Mouse (Mus musculus) forebrain, embryonic 14.5 days (tissue): ENCODE measurements at regions not wholly inside any gene's neighbourhood (a gene's known extent, or its start where the extent isn't known, plus 50 kb on each side); places are given as distances from the start of the nearest gene placed in this dataset.
A peak's percentile ranks its signal among the peaks of the same experiment; 100 is the strongest.

Experiments
- ATAC-seq: fragments of 200-750 bp; cut with Nextera tagmentation; 2 replicates; pipeline ENCODE4 v1.8.0; 2017; ENCODE audit warnings: mild to moderate bottlenecking, moderate library complexity
- DNase-seq: peaks from one replicate; pipeline ENCODE4 v3.0.0-alpha.2; 2015; ENCODE audit warnings: low spot score
- H3K27ac ChIP-seq: fragments of 300-500 bp; sonication (generic); 2 replicates; pipeline ENCODE4 v1.5.1; 2014; ENCODE audit warnings: low read depth, mild to moderate bottlenecking, control low read depth, low read length, moderate library complexity
- H3K27me3 ChIP-seq: fragments of 300-500 bp; sonication (generic); replicated peaks from 2 replicates; pipeline ENCODE4 v1.6.1; 2014; ENCODE audit warnings: low read length, control low read depth, mixed read lengths; ENCODE audit not compliant: control insufficient read depth, insufficient read depth
- H3K36me3 ChIP-seq: fragments of 300-500 bp; sonication (generic); 2 replicates; pipeline ENCODE4 v1.6.1; 2014; ENCODE audit warnings: low read length, control low read depth; ENCODE audit not compliant: control insufficient read depth, insufficient read depth
- H3K4me1 ChIP-seq: fragments of 300-500 bp; sonication (generic); 2 replicates; pipeline ENCODE4 v1.6.1; 2014; ENCODE audit warnings: antibody characterized with exemption, low read length, control low read depth; ENCODE audit not compliant: control insufficient read depth, insufficient read depth
- H3K4me2 ChIP-seq: fragments of 300-500 bp; sonication (generic); 2 replicates; pipeline ENCODE4 v1.6.1; 2014; ENCODE audit warnings: mild to moderate bottlenecking, control low read depth, low read length
- H3K4me3 ChIP-seq: fragments of 300-500 bp; sonication (generic); 2 replicates; pipeline ENCODE4 v1.5.1; 2014; ENCODE audit warnings: low read depth, low read length, control low read depth
- H3K9ac ChIP-seq: fragments of 300-500 bp; sonication (generic); 2 replicates; pipeline ENCODE4 v1.6.1; 2014; ENCODE audit warnings: mild to moderate bottlenecking, low read length, control low read depth, moderate library complexity
- H3K9me3 ChIP-seq: fragments of 300-500 bp; sonication (generic); replicated peaks from 2 replicates; pipeline ENCODE4 v1.6.1; 2016; ENCODE audit warnings: low read length, control low read depth, mixed read lengths; ENCODE audit not compliant: control insufficient read depth
- WGBS: fragments of 180-500 bp; shearing (Covaris S2); extraction: QIAGEN DNeasy Blood & Tissue Kit; methylation state at CpG from one replicate; pipeline ENCODE4 v1.1.7; 2014; 5-methylcytosine and 5-hydroxymethylcytosine counted together

GRCm38 (mm10) chr1:159034952-159035351 lies 54.7 kb upstream of the Pappa2 start:
- Histone ChIP-seq H3K4me1 (no peaks in the 10 kb centered on the region), H3K27me3 (no peaks in the 10 kb centered on the region), H3K4me2 (no peak overlapping the region), H3K9ac (no peak overlapping the region), H3K4me3 (no peak overlapping the region), H3K9me3 (no peaks in the 10 kb centered on the region), H3K27ac (no peak overlapping the region), H3K36me3 (no peaks in the 10 kb centered on the region)
- WGBS = 89% methylated on average over 2 of the region's 2 CpGs
- ATAC-seq (no peak), DNase-seq (no peak)

GRCm38 (mm10) chr1:159036371-159036770 lies 56.1 kb upstream of the Pappa2 start:
- Histone ChIP-seq H3K4me1 (no peaks in the 10 kb centered on the region), H3K9ac (no peak overlapping the region), H3K27ac (no peak overlapping the region), H3K36me3 (no peaks in the 10 kb centered on the region), H3K9me3 (no peaks in the 10 kb centered on the region), H3K27me3 (no peaks in the 10 kb centered on the region), H3K4me3 (no peak overlapping the region), H3K4me2 (no peak overlapping the region)
- ATAC-seq (no peak), DNase-seq (no peak)
- WGBS = 71% methylated on average over 6 of the region's 6 CpGs

- no peak for DNase-seq
- H3K9ac ChIP-seq = no peak overlapping the region
- no peak for ATAC-seq
- H3K4me1 ChIP-seq = no peaks in the 10 kb centered on the region
- WGBS = 73% methylated on average over 4 of the region's 4 CpGs
- H3K9me3 ChIP-seq = no peaks in the 10 kb centered on the region
- H3K27ac ChIP-seq = no peak overlapping the region
- H3K27me3 ChIP-seq = no peaks in the 10 kb centered on the region
- no peaks in the 10 kb centered on the region for H3K36me3 ChIP-seq
- H3K4me3 ChIP-seq = no peak overlapping the region
- no peak overlapping the region for H3K4me2 ChIP-seq
These were observed 65.6 kb upstream of the Pappa2 start for GRCm38 (mm10) chr1:159045870-159046385.

DNA sequence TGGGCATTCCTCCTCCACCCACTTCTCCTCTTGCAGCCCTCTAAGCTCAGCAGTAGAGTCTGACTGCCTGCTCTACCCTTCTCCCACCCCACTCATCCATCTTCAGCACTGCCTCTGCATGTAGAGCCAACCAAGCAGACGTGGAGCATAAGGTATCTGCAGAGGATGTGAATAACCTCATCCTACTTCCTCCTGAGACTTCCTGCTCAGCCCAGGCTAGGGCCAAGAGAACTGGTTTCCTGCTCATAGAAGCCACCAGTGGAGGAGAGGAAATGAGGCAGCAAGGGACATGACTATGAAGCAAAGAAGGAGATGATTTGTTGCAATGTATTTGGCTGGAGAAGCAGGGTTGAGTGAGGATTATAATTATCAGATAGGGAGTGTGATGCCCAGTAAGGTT lies 84.7 kb upstream of the Pappa2 start:
- Histone ChIP-seq H3K9ac (no peak overlapping the region), H3K27ac (no peak overlapping the region), H3K4me1 (no peaks in the 10 kb centered on the region), H3K9me3 (no peaks in the 10 kb centered on the region), H3K36me3 (no peaks in the 10 kb centered on the region), H3K4me3 (no peak overlapping the region), H3K4me2 (no peak overlapping the region), H3K27me3 (no peaks in the 10 kb centered on the region)
- DNase-seq (no peak), ATAC-seq (no peak)
- 64% methylated on average over 1 of the region's 1 CpGs for WGBS

GRCm38 (mm10) chr1:159099205-159099604 lies 118.9 kb upstream of the Pappa2 start:
- 73% methylated on average over 2 of the region's 2 CpGs for WGBS
- ATAC-seq (no peak), DNase-seq (no peak)
- H3K4me3 ChIP-seq = no peak overlapping the region
- no peak overlapping the region for H3K4me2 ChIP-seq
- no peak overlapping the region for H3K27ac ChIP-seq
- no peaks in the 10 kb centered on the region for H3K36me3 ChIP-seq
- no peaks in the 10 kb centered on the region for H3K27me3 ChIP-seq
- no peaks in the 10 kb centered on the region for H3K9me3 ChIP-seq
- no peak overlapping the region for H3K9ac ChIP-seq
- H3K4me1 ChIP-seq = no peaks in the 10 kb centered on the region

GRCm38 (mm10) chr1:159122201-159122600 lies 109.9 kb upstream of the Cop1 start:
- no peak overlapping the region for H3K4me2 ChIP-seq
- no peaks in the 10 kb centered on the region for H3K27me3 ChIP-seq
- no peaks in the 10 kb centered on the region for H3K4me1 ChIP-seq
- no peak overlapping the region for H3K9ac ChIP-seq
- WGBS = 27% methylated on average over 3 of the region's 3 CpGs
- no peak for DNase-seq
- H3K9me3 ChIP-seq = no peaks in the 10 kb centered on the region
- H3K36me3 ChIP-seq = no peaks in the 10 kb centered on the region
- no peak for ATAC-seq
- no peak overlapping the region for H3K27ac ChIP-seq
- H3K4me3 ChIP-seq = no peak overlapping the region

DNA sequence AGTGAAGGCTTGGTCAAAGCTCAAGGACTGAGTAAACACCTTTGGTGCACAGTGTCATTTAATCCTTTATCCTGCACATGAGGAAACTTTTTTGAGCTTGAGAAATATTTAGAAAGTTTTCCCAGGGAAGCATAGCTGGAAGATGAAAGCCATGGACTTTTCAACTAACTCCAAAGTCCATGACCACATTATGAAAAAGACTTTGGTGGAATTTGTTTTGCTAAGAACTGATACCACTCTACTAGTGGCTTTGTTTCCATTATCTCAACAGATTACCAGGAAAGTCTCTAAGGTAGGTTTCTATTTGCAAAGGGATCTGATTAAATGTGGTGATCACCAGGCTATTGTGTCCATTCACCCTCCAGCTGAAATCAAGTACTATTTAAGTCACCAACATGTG lies 107.2 kb upstream of the Cop1 start:
- H3K4me2 ChIP-seq = no peak overlapping the region
- no peak overlapping the region for H3K27ac ChIP-seq
- H3K9me3 ChIP-seq = no peaks in the 10 kb centered on the region
- H3K4me3 ChIP-seq = no peak overlapping the region
- H3K36me3 ChIP-seq = no peaks in the 10 kb centered on the region
- no peak for DNase-seq
- no peak for ATAC-seq
- H3K27me3 ChIP-seq = no peaks in the 10 kb centered on the region
- no peak overlapping the region for H3K9ac ChIP-seq
- no peaks in the 10 kb centered on the region for H3K4me1 ChIP-seq

- Histone ChIP-seq H3K9me3 (no peaks in the 10 kb centered on the region), H3K36me3 (no peaks in the 10 kb centered on the region), H3K9ac (no peak overlapping the region), H3K4me1 (no peaks in the 10 kb centered on the region), H3K27me3 (no peaks in the 10 kb centered on the region), H3K4me2 (no peak overlapping the region), H3K4me3 (no peak overlapping the region), H3K27ac (no peak overlapping the region)
- ATAC-seq (peak; percentile 85), DNase-seq (peak; percentile 92)
- WGBS = 7% methylated on average over 10 of the region's 10 CpGs
These were observed 96.8 kb upstream of the Cop1 start for GRCm38 (mm10) chr1:159135301-159135700.

DNA sequence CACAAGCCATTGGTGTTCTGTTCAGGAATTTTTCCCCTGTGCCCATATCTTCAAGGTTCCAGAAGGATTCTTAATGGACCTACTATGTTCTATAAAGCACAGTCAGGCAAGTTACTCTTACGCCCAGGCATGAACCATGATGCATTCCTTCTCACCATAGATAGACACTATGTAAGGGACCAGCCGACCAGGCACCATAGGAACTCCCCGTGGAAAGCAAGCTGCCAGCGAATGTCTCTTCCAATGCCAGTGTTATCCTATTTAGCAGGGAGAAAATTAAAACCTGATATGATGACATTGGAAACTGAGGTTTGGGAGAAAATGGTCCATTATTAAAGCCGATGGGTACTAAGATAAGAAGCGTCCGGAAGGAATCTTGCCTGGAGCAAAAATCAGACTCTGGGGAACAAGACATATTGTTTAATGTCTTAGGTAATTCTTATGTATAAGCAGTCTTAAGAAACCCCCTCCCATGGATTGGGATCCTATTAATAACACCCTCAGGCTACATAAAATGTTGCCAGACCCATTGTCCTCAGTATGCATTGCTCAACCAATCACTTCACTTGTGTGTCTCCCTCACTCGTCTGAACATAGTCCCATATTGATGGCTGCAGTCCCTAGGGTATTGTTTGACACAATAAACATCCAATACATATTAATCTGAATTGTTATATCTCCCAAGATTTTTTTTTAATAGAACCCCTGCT lies 84.2 kb upstream of the Cop1 start:
- Histone ChIP-seq H3K36me3 (no peaks in the 10 kb centered on the region), H3K9ac (no peak overlapping the region), H3K4me1 (peaks cover 3% of the 10 kb centered on the region; the same call in 1 of the 2 replicates), H3K27me3 (no peaks in the 10 kb centered on the region), H3K27ac (no peak overlapping the region), H3K4me3 (no peak overlapping the region), H3K4me2 (peak overlapping the region; percentile 17; the same call in 1 of the 2 replicates), H3K9me3 (no peaks in the 10 kb centered on the region)
- ATAC-seq = peak; percentile 55
- DNase-seq = peak; percentile 26
- 75% methylated on average over 8 of the region's 8 CpGs for WGBS
